Mouse (Mus musculus) urinary bladder, postnatal 25 days (tissue): ENCODE measurements at regions not wholly inside any gene's neighbourhood (a gene's known extent, or its start where the extent isn't known, plus 50 kb on each side); places are given as distances from the start of the nearest gene placed in this dataset.
"Not testable (repeated sequence)": the region's sequence is repeated elsewhere in the genome, so short reads cannot be mapped to it uniquely, and the experiment has no call there.

Experiments used
- DNase-seq: peaks from one replicate; pipeline ENCODE4 v3.0.0; 2022; ENCODE audit warnings: low spot score

- DNase-seq, result no peak
Observed at GRCm38 (mm10) chr7:75360874-75361273, 51.8 kb upstream of the Sv2b start.

- no peak for DNase-seq
Observed at GRCm38 (mm10) chr7:75362541-75362940, 53.5 kb upstream of the Sv2b start.

- DNase-seq, result no peak
Observed at GRCm38 (mm10) chr7:75365480-75365879, 56.4 kb upstream of the Sv2b start.

GRCm38 (mm10) chr7:75366285-75366882 lies 57.3 kb upstream of the Sv2b start:
- DNase-seq, result peak; percentile 80

DNA sequence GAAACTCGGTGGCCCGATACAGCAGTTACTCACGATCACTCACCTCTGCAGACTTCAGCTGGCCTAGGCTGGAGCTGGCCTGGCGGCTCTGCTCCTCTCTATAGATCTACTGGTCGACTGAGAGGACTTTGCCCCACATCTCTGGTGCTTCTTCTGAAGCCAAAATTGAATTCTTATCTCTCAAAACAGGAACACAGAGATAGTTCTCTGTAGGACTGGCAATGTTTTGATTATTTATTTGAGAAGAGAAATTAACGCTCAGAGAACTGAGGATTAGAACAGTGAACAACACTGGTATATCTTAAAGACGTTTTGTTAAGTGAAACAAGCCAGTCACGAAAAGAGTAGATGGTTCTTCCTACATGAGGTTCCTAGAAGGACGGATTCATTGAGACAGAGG lies 59.3 kb upstream of the Sv2b start:
- no peak for DNase-seq

GRCm38 (mm10) chr7:75369366-75369765 lies 60.3 kb upstream of the Sv2b start:
- DNase-seq, result no peak

GRCm38 (mm10) chr7:75370595-75371519 lies 61.8 kb upstream of the Sv2b start:
- DNase-seq, result peak; percentile 71

DNA sequence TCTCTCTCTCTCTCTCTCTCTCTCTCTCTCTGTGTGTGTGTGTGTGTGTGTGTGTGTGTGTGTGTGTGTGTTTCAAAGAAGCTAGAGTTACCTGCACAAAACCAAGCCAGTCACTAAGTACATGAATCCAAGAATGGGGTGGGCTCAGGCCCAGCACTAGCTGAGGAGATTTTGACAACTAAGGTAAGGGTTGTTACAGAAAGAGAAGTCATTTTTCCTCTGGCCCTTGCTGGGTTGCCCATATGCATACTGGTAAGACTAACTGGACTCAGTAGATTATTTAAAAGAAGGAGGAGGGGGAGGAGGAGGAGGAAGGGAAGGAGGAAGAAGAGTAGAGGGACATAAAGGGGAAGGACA lies 62.4 kb upstream of the Sv2b start:
- DNase-seq, result no peak

GRCm38 (mm10) chr7:75371991-75372390 lies 62.9 kb upstream of the Sv2b start:
- DNase-seq, result no peak

GRCm38 (mm10) chr7:75372892-75373444 lies 63.9 kb upstream of the Sv2b start:
- no peak for DNase-seq

GRCm38 (mm10) chr7:75374506-75374905 lies 65.4 kb upstream of the Sv2b start:
- no peak for DNase-seq

- DNase-seq, result no peak
Observed at GRCm38 (mm10) chr7:75379595-75379994, 70.5 kb upstream of the Sv2b start.

DNA sequence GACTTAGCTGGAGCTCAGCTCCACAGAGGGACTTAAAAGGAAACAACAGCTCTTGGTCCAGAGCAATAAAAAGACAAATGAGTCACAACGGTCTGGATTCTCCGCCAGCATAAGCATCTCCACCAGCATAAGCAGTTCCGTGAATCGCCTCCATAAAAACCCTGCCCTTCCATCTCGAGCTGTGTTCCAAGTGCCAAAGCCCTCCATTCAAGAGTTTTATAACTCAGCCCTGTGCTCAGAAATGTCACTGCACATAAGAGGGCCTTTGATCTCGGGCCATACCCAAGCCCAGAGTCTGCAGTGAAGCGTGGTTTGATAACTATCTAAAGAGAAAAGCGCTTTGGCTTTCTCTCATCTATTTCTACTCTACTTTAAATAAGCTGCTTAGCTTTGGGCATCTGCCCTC lies 70.8 kb upstream of the Akap13 start:
- DNase-seq, result no peak

GRCm38 (mm10) chr7:75387033-75387432 lies 68.3 kb upstream of the Akap13 start:
- DNase-seq, result no peak

GRCm38 (mm10) chr7:75387821-75388431 lies 67.4 kb upstream of the Akap13 start:
- DNase-seq, result no peak

GRCm38 (mm10) chr7:75390162-75390561 lies 65.2 kb upstream of the Akap13 start:
- DNase-seq, result no peak

- DNase-seq, result no peak
Observed at GRCm38 (mm10) chr7:75392783-75393182, 62.6 kb upstream of the Akap13 start.

DNA sequence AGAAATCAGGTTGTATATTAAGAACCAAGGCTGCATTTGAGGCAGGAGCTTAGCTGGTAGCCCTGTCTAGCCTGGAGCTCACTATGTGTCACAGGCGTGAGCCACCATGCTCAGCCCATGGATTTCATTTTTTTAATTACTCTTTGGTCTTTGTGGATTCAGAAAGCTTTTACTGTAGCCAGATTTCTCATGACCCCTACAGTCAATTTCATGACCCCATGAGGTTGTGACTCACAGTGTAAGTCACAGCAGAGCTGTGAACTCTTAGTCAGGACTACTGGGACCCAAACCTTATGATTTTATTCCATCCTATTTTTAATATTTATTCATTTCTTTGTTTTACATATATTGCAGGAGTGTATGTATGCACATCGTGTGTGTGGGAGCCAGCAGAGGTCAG lies 61.9 kb upstream of the Akap13 start:
- no peak for DNase-seq

DNA sequence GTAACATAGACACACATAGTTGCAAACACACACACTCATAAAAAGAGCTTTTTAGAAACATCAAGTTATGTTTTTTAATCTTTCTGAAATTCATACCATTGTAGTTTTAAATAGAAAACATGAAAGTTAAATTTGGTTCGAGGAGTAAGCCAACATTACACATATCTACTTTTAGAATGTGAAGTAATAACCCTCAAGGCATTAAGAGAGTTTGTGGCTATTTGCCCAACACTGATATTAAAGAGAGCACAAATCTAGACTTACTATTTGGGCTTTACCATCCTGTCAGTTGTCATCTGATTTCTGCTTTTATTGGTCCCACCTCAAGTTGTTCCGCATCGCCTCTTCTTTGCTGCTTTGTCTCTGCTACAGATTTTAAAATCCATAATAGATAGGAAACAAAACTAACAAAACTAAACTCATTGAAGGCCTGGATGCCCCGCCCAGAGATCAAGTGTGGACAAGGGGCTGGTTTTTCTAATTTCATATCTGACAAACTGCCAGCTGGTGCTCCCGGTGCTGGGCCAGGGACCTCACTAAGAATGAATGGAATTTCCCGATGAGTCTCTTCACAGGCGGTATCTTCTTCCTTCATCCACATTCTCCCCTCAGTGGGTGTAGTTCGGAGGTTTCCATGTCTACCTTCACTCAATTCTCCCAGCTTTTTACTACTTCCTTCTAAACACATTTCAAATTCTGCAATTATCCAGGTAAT lies 60.3 kb upstream of the Akap13 start:
- DNase-seq, result no peak

- peak; percentile 41 for DNase-seq
Observed at GRCm38 (mm10) chr7:75397559-75397958, 57.8 kb upstream of the Akap13 start.

- DNase-seq, result not testable (repeated sequence)
Observed at GRCm38 (mm10) chr7:75398480-75398879, 56.9 kb upstream of the Akap13 start.
